Mouse (Mus musculus) G1E (cell line): ENCODE results near the gene Ypel3. TPM values are rescaled to one million over a fixed set of nuclear protein-coding genes. Genes with fewer than 3 reads are reported as not detected.

ENCODE experiments used
- ATAC-seq: 2 replicates; pipeline ENCODE4 v1.8.0; 2016; ENCODE audit warnings: mild to moderate bottlenecking; ENCODE audit not compliant: insufficient number of reproducible peaks, poor library complexity, low FRiP score, severe bottlenecking; ENCODE audit errors: extremely low read depth
- DNase-seq: peaks from one replicate; pipeline ENCODE4 v3.0.0; 2012; ENCODE audit warnings: low spot score
- H3K27me3 ChIP-seq: 2 replicates; pipeline ENCODE4 v1.6.1; 2012; ENCODE audit warnings: mild to moderate bottlenecking, low read length, inconsistent platforms; ENCODE audit not compliant: insufficient read depth
- H3K36me3 ChIP-seq: replicated peaks from 2 replicates; pipeline ENCODE3; 2012; ENCODE audit warnings: mild to moderate bottlenecking, inconsistent platforms
- H3K4me1 ChIP-seq: 2 replicates; pipeline ENCODE4 v1.6.1; 2012; ENCODE audit warnings: low read depth, low read length, inconsistent platforms, mixed read lengths; ENCODE audit not compliant: insufficient read depth
- H3K4me3 ChIP-seq: 2 replicates; pipeline ENCODE4 v1.5.1; 2012; ENCODE audit warnings: low read depth, mild to moderate bottlenecking, inconsistent platforms, low read length, moderate library complexity, mixed read lengths
- H3K9me3 ChIP-seq: replicated peaks from 2 replicates; pipeline ENCODE4 v1.6.1; 2012; ENCODE audit warnings: inconsistent platforms
- CTCF ChIP-seq: IDR thresholded peaks from 2 replicates; pipeline ENCODE4 v1.5.1; 2012; ENCODE audit warnings: low read depth, low read length, inconsistent platforms, mixed read lengths
- GATA1 ChIP-seq: IDR thresholded peaks from 2 replicates; pipeline ENCODE4 v1.6.1; 2012; ENCODE audit warnings: borderline replicate concordance, low read length, inconsistent platforms, mixed read lengths
- GATA2 ChIP-seq: IDR thresholded peaks from 2 replicates; pipeline ENCODE4 v1.6.1; 2012; ENCODE audit warnings: low read depth, low read length, inconsistent platforms, borderline replicate concordance
- POLR2AphosphoS5 ChIP-seq: IDR thresholded peaks from 2 replicates; pipeline ENCODE4 v1.6.1; 2012; ENCODE audit warnings: low read depth, low read length, inconsistent platforms; ENCODE audit not compliant: insufficient replicate concordance
- TAL1 ChIP-seq: conservative IDR thresholded peaks from 2 replicates; pipeline ENCODE4 v1.6.1; 2012; ENCODE audit warnings: low read depth, low read length, inconsistent platforms, mixed read lengths
- polyA plus RNA-seq: library from polyadenylated mRNA; stranded (reverse); fragments of >175 nt; gene quantifications from 2 replicates; pipeline ENCODE4 v1.2.3, GENCODE M21; 2012
- total RNA-seq, 2 experiments: library from RNA; stranded (forward) in 1 of 2; stranded (reverse) in 1 of 2; fragments of 200-1000 nt in 1 of 2; fragments of >200 nt in 1 of 2; fragmentation: Nextera tagmentation in 1 of 2; gene quantifications; 2 replicates each; pipeline ENCODE4 v1.2.3; 2014 to 2017

The Ypel3 gene
- total and polyA plus RNA-seq, 3 experiments = 23.1 to 86.7 (median 78.3) TPM

DNA sequence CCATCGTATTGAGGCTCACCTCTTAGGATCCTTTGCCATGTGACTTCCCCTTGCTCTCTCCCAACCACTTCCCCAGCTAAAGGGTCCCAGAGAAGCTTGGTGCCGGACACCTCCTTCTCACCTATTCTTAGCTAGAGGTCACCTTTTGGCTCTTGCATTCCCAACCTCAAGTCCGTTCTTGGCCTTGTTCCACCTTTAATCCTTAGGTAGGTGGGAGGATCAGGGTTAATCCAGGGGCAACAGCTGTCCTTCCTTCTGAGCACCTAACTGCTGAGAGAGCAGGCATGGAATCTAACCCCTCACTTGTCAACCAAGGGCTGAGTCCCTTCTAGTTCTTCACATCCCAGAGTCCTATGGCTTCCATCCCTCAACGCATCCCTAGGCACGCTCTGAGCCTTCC, 49.2 kb downstream of the Ypel3 start:
- TF ChIP-seq TAL1 = no peak
- TF ChIP-seq CTCF = no peak
- TF ChIP-seq POLR2AphosphoS5 = no peak
- TF ChIP-seq GATA1 = no peak
- no peak for TF ChIP-seq GATA2
- Histone ChIP-seq H3K4me3 (no peak overlapping the region), H3K36me3 (no peaks in the 10 kb centered on the region), H3K9me3 (no peaks in the 10 kb centered on the region), H3K27me3 (peaks cover 45% of the 10 kb centered on the region), H3K4me1 (peaks cover 13% of the 10 kb centered on the region)
- no peak for DNase-seq
- ATAC-seq = no peak

Other genes with a start within 250 kb of the Ypel3 start
Only the 20 nearest of the 31 such genes appear.
- 13.4 and 24.8 TPM in 2 replicates for gene Nupr1, start 146.1 kb upstream of the Ypel3 start, total RNA-seq (2014; fragmentation: Nextera tagmentation)
- gene Nupr1, start 146.1 kb upstream of the Ypel3 start, total RNA-seq (2017) = 0.41 and 1.1 TPM in 2 replicates
- 9.8 and 11.1 TPM in 2 replicates for gene Nupr1, start 146.1 kb upstream of the Ypel3 start, polyA plus RNA-seq
- 159 and 175 TPM in 2 replicates for gene Sgf29, start 127.6 kb upstream of the Ypel3 start, total RNA-seq (2014; fragmentation: Nextera tagmentation)
- gene Sgf29, start 127.6 kb upstream of the Ypel3 start, total RNA-seq (2017) = 36.8 and 57.3 TPM in 2 replicates
- 61.3 and 124 TPM in 2 replicates for gene Sgf29, start 127.6 kb upstream of the Ypel3 start, polyA plus RNA-seq
- not detected in 2 replicates for gene Sult1a1, start 100.5 kb upstream of the Ypel3 start, total RNA-seq (2014; fragmentation: Nextera tagmentation)
- 0.12 and 0.33 TPM in 2 replicates for gene Sult1a1, start 100.5 kb upstream of the Ypel3 start, total RNA-seq (2017)
- not detected in 2 replicates for gene Sult1a1, start 100.5 kb upstream of the Ypel3 start, polyA plus RNA-seq
- gene Bola2, start 81.6 kb upstream of the Ypel3 start, total RNA-seq (2014; fragmentation: Nextera tagmentation) = 77.5 and 93.8 TPM in 2 replicates
- gene Bola2, start 81.6 kb upstream of the Ypel3 start, total RNA-seq (2017) = 117 and 161 TPM in 2 replicates
- 189 and 303 TPM in 2 replicates for gene Bola2, start 81.6 kb upstream of the Ypel3 start, polyA plus RNA-seq
- 3.5 and 3.8 TPM in 2 replicates for gene Slx1b, start 81.2 kb upstream of the Ypel3 start, total RNA-seq (2014; fragmentation: Nextera tagmentation)
- gene Slx1b, start 81.2 kb upstream of the Ypel3 start, total RNA-seq (2017) = 4.5 and 7.0 TPM in 2 replicates
- 4.9 and 8.1 TPM in 2 replicates for gene Slx1b, start 81.2 kb upstream of the Ypel3 start, polyA plus RNA-seq
- gene Coro1a, start 69.2 kb upstream of the Ypel3 start, total RNA-seq (2014; fragmentation: Nextera tagmentation) = 36.0 and 50.1 TPM in 2 replicates
- gene Coro1a, start 69.2 kb upstream of the Ypel3 start, total RNA-seq (2017) = 162 and 174 TPM in 2 replicates
- gene Coro1a, start 69.2 kb upstream of the Ypel3 start, polyA plus RNA-seq = 178 and 186 TPM in 2 replicates
- gene Mapk3, start 17.4 kb upstream of the Ypel3 start, total RNA-seq (2014; fragmentation: Nextera tagmentation) = 66.4 and 91.6 TPM in 2 replicates
- 18.2 and 18.4 TPM in 2 replicates for gene Mapk3, start 17.4 kb upstream of the Ypel3 start, total RNA-seq (2017)
- gene Mapk3, start 17.4 kb upstream of the Ypel3 start, polyA plus RNA-seq = 65.1 and 68.8 TPM in 2 replicates
- 28.9 and 29.9 TPM in 2 replicates for gene Gdpd3, start 10.6 kb upstream of the Ypel3 start, total RNA-seq (2014; fragmentation: Nextera tagmentation)
- 15.4 and 17.9 TPM in 2 replicates for gene Gdpd3, start 10.6 kb upstream of the Ypel3 start, total RNA-seq (2017)
- gene Gdpd3, start 10.6 kb upstream of the Ypel3 start, polyA plus RNA-seq = 4.9 and 6.1 TPM in 2 replicates
- 2.5 and 8.4 TPM in 2 replicates for gene Tbx6, start 4.5 kb downstream of the Ypel3 start, total RNA-seq (2014; fragmentation: Nextera tagmentation)
- gene Tbx6, start 4.5 kb downstream of the Ypel3 start, total RNA-seq (2017) = 0.11 and 0.29 TPM in 2 replicates
- gene Tbx6, start 4.5 kb downstream of the Ypel3 start, polyA plus RNA-seq = 0.85 and 1.1 TPM in 2 replicates
- 126 and 176 TPM in 2 replicates for gene Ppp4c, start 15.5 kb downstream of the Ypel3 start, total RNA-seq (2014; fragmentation: Nextera tagmentation)
- gene Ppp4c, start 15.5 kb downstream of the Ypel3 start, total RNA-seq (2017) = 186 and 199 TPM in 2 replicates
- gene Ppp4c, start 15.5 kb downstream of the Ypel3 start, polyA plus RNA-seq = 169 and 192 TPM in 2 replicates
- not detected in 2 replicates for gene Fam57b, start 20.7 kb downstream of the Ypel3 start, total RNA-seq (2014; fragmentation: Nextera tagmentation)
- 0.05 TPM in 1 of 2 replicates, not detected in the other for gene Fam57b, start 20.7 kb downstream of the Ypel3 start, total RNA-seq (2017)
- gene Fam57b, start 20.7 kb downstream of the Ypel3 start, polyA plus RNA-seq = 0.02 and 0.06 TPM in 2 replicates
- gene 4930451I11Rik, start 54.7 kb downstream of the Ypel3 start, total RNA-seq (2014; fragmentation: Nextera tagmentation) = not detected in 2 replicates
- not detected in 2 replicates for gene 4930451I11Rik, start 54.7 kb downstream of the Ypel3 start, total RNA-seq (2017)
- not detected in 2 replicates for gene 4930451I11Rik, start 54.7 kb downstream of the Ypel3 start, polyA plus RNA-seq
- not detected in 2 replicates for gene Doc2a, start 70.5 kb downstream of the Ypel3 start, total RNA-seq (2014; fragmentation: Nextera tagmentation)
- 0.11 and 0.23 TPM in 2 replicates for gene Doc2a, start 70.5 kb downstream of the Ypel3 start, total RNA-seq (2017)
- not detected in 2 replicates for gene Doc2a, start 70.5 kb downstream of the Ypel3 start, polyA plus RNA-seq
- 46.8 and 53.2 TPM in 2 replicates for gene Hirip3, start 85.0 kb downstream of the Ypel3 start, total RNA-seq (2014; fragmentation: Nextera tagmentation)
- gene Hirip3, start 85.0 kb downstream of the Ypel3 start, total RNA-seq (2017) = 90.4 and 115 TPM in 2 replicates
- gene Hirip3, start 85.0 kb downstream of the Ypel3 start, polyA plus RNA-seq = 158 and 159 TPM in 2 replicates
- 106 and 136 TPM in 2 replicates for gene Ino80e, start 85.4 kb downstream of the Ypel3 start, total RNA-seq (2014; fragmentation: Nextera tagmentation)
- 50.7 and 60.3 TPM in 2 replicates for gene Ino80e, start 85.4 kb downstream of the Ypel3 start, total RNA-seq (2017)
- 893 and 1,187 TPM in 2 replicates for gene Ino80e, start 85.4 kb downstream of the Ypel3 start, polyA plus RNA-seq
- gene Taok2, start 107.7 kb downstream of the Ypel3 start, total RNA-seq (2014; fragmentation: Nextera tagmentation) = 42.9 and 53.6 TPM in 2 replicates
- gene Taok2, start 107.7 kb downstream of the Ypel3 start, total RNA-seq (2017) = 36.2 and 38.3 TPM in 2 replicates
- 181 and 222 TPM in 2 replicates for gene Taok2, start 107.7 kb downstream of the Ypel3 start, polyA plus RNA-seq
- 33.6 and 38.7 TPM in 2 replicates for gene Tmem219, start 146.0 kb downstream of the Ypel3 start, total RNA-seq (2014; fragmentation: Nextera tagmentation)
- 32.9 and 42.2 TPM in 2 replicates for gene Tmem219, start 146.0 kb downstream of the Ypel3 start, total RNA-seq (2017)
- 66.6 and 86.4 TPM in 2 replicates for gene Tmem219, start 146.0 kb downstream of the Ypel3 start, polyA plus RNA-seq
- 22.4 and 25.3 TPM in 2 replicates for gene Kctd13, start 151.9 kb downstream of the Ypel3 start, total RNA-seq (2014; fragmentation: Nextera tagmentation)
- gene Kctd13, start 151.9 kb downstream of the Ypel3 start, total RNA-seq (2017) = 6.2 and 8.6 TPM in 2 replicates
- 23.4 and 30.7 TPM in 2 replicates for gene Kctd13, start 151.9 kb downstream of the Ypel3 start, polyA plus RNA-seq
- not detected in 2 replicates for gene Asphd1, start 172.6 kb downstream of the Ypel3 start, total RNA-seq (2014; fragmentation: Nextera tagmentation)
- not detected in 2 replicates for gene Asphd1, start 172.6 kb downstream of the Ypel3 start, total RNA-seq (2017)
- gene Asphd1, start 172.6 kb downstream of the Ypel3 start, polyA plus RNA-seq = not detected in 2 replicates
- 4.2 and 8.0 TPM in 2 replicates for gene Sez6l2, start 173.6 kb downstream of the Ypel3 start, total RNA-seq (2014; fragmentation: Nextera tagmentation)
- 0.22 and 0.46 TPM in 2 replicates for gene Sez6l2, start 173.6 kb downstream of the Ypel3 start, total RNA-seq (2017)
- gene Sez6l2, start 173.6 kb downstream of the Ypel3 start, polyA plus RNA-seq = 0.32 and 0.34 TPM in 2 replicates